Mouse (Mus musculus) brown adipose tissue, adult 24 weeks (tissue): ENCODE measurements around the gene Uhrf2. TPM values are rescaled to one million over a fixed set of nuclear protein-coding genes. Genes with fewer than 3 reads are reported as not detected.

ENCODE experiments used
- H3K27ac ChIP-seq: fragments of 200-500 bp; replicated peaks from 2 replicates; pipeline ENCODE4 v1.5.1; 2012; ENCODE audit warnings: low read depth, mild to moderate bottlenecking, low read length
- H3K4me1 ChIP-seq: fragments of 200-500 bp; 2 replicates; pipeline ENCODE4 v1.6.1; 2012; ENCODE audit warnings: low read length, mixed read lengths; ENCODE audit not compliant: control insufficient read depth, insufficient read depth, insufficient read length
- H3K4me3 ChIP-seq: fragments of 200-500 bp; 2 replicates; pipeline ENCODE4 v1.5.1; 2012; ENCODE audit warnings: low read depth, mild to moderate bottlenecking, low read length, moderate library complexity; ENCODE audit not compliant: insufficient read depth
- polyA plus RNA-seq: library from polyadenylated mRNA; stranded (reverse); fragments of >200 nt; gene quantifications from 2 replicates; pipeline ENCODE4 v1.2.4, GENCODE M21; 2012; ENCODE audit not compliant: missing spikeins, insufficient read depth, insufficient read length

The Uhrf2 gene
- polyA plus RNA-seq, 1 experiment = 13.2 TPM

DNA sequence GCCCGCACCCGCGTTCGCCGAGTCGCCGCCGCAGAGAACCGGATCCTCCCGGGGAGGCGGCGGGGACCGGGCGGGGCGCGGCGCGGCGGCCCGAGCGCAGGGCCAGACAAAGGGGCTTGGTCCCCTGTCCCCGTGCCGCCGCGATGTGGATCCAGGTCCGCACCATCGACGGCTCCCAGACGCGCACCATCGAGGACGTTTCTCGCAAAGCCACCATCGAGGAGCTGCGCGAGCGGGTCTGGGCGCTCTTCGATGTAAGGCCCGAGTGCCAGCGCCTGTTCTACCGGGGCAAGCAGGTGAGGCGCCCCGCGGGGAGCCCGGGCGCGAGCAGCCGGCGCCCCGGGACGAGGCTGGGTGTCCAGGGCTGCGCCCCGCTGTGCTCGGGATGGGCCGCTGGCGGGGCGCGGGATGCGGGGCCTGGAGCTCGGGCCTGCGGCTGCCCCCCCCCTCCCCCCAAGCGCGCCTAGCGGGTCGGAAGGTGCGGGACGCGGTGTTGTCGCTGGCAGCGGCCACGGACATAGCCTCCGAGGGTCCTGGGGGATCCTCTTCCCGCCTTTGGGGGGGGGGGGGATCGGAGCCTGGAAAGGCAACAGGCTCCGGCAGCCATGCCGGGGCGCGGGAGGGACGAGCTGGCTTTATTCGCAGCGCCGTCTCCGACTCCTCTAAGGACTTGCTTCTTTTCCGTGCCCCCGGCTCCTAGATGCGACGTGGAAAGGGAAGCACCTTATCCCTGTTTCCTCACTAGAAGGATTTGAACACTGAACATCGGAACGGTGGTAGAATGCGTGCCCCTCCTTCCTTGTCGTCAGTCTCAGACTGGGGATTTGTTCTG is 539 bp downstream of the Uhrf2 start:
- Histone ChIP-seq H3K4me1 (peaks cover 11% of the 10 kb centered on the region; the same call in 1 of the 2 replicates), H3K27ac (peak overlapping the region; percentile 83), H3K4me3 (peak overlapping the region; percentile 99)

DNA sequence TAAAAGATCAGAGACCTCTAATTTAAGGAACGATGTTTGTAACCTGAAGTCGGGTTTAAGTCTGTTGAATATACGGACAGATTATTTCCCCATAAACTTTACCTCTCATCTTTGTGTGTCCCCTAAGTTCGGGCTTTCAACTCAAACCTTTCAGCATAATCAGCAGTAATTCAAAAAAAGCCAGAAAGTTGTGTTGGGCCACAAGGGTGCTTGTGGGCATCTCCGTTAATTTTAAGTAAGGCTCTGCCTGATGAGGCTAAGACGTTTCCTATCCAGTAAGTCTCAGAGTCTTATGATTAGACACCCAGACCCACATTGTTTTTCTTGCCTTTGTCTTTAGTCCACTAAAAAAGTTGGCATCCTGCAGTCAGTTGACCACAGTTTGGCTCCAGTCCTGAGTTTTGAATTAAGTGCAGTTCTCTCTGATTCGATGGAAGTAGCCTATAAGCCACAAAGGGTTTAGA is 1.2 kb downstream of the Uhrf2 start:
- Histone ChIP-seq H3K4me1 (peaks cover 14% of the 10 kb centered on the region; the same call in 1 of the 2 replicates), H3K27ac (peak overlapping the region; percentile 83), H3K4me3 (peak overlapping the region; percentile 99)

- no peak overlapping the region for H3K27ac ChIP-seq
- H3K4me1 ChIP-seq = peaks cover 16% of the 10 kb centered on the region; the same call in 1 of the 2 replicates
- no peak overlapping the region for H3K4me3 ChIP-seq
These were observed 1.9 kb downstream of the Uhrf2 start for GRCm38 (mm10) chr19:30032206-30032605.

GRCm38 (mm10) chr19:30035361-30035760 is 5.0 kb downstream of the Uhrf2 start:
- Histone ChIP-seq H3K4me3 (no peak overlapping the region), H3K4me1 (peaks cover 14% of the 10 kb centered on the region), H3K27ac (no peak overlapping the region)

GRCm38 (mm10) chr19:30043691-30044090 is 13.4 kb downstream of the Uhrf2 start:
- Histone ChIP-seq H3K4me1 (no peaks in the 10 kb centered on the region), H3K4me3 (no peak overlapping the region), H3K27ac (no peak overlapping the region)

DNA sequence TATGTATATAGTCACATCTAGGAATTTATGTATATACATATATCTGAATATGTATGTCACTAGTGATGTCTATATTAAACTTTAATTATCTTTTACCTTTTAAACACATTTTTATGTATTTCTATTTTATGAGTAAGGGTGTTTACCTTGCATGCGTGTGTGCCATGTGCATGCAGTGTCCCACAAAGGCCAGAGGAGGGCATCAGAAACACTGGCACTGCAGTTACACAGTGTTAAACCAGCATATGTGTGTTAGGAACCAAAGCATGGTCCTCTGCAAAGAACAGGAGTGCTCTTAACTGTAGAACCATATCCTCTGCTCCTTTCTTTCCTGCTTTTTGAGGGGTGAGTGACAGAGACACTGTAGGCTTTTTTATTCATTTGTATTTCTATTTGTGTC is 14.3 kb downstream of the Uhrf2 start:
- no peak overlapping the region for H3K27ac ChIP-seq
- H3K4me1 ChIP-seq = no peaks in the 10 kb centered on the region
- H3K4me3 ChIP-seq = no peak overlapping the region

GRCm38 (mm10) chr19:30045857-30046256 is 15.5 kb downstream of the Uhrf2 start:
- H3K27ac ChIP-seq = no peak overlapping the region
- H3K4me3 ChIP-seq = no peak overlapping the region
- no peaks in the 10 kb centered on the region; the same call in 1 of the 2 replicates for H3K4me1 ChIP-seq

- no peak overlapping the region for H3K4me3 ChIP-seq
- no peaks in the 10 kb centered on the region; the same call in 1 of the 2 replicates for H3K4me1 ChIP-seq
- no peak overlapping the region for H3K27ac ChIP-seq
These were observed 20.3 kb downstream of the Uhrf2 start for GRCm38 (mm10) chr19:30050584-30050983.

- H3K4me3 ChIP-seq = no peak overlapping the region
- H3K27ac ChIP-seq = no peak overlapping the region
- H3K4me1 ChIP-seq = no peaks in the 10 kb centered on the region; the same call in 1 of the 2 replicates
These were observed 21.2 kb downstream of the Uhrf2 start for GRCm38 (mm10) chr19:30051479-30051878.

- no peaks in the 10 kb centered on the region; the same call in 1 of the 2 replicates for H3K4me1 ChIP-seq
- no peak overlapping the region for H3K27ac ChIP-seq
- no peak overlapping the region for H3K4me3 ChIP-seq
These were observed 23.9 kb downstream of the Uhrf2 start for GRCm38 (mm10) chr19:30054218-30054617.

- Histone ChIP-seq H3K4me1 (no peaks in the 10 kb centered on the region; the same call in 1 of the 2 replicates), H3K4me3 (no peak overlapping the region), H3K27ac (no peak overlapping the region)
These were observed 35.5 kb downstream of the Uhrf2 start for GRCm38 (mm10) chr19:30065797-30066196.

GRCm38 (mm10) chr19:30090163-30090562 is 59.9 kb downstream of the Uhrf2 start:
- no peak overlapping the region for H3K4me3 ChIP-seq
- H3K27ac ChIP-seq = no peak overlapping the region
- no peaks in the 10 kb centered on the region for H3K4me1 ChIP-seq

DNA sequence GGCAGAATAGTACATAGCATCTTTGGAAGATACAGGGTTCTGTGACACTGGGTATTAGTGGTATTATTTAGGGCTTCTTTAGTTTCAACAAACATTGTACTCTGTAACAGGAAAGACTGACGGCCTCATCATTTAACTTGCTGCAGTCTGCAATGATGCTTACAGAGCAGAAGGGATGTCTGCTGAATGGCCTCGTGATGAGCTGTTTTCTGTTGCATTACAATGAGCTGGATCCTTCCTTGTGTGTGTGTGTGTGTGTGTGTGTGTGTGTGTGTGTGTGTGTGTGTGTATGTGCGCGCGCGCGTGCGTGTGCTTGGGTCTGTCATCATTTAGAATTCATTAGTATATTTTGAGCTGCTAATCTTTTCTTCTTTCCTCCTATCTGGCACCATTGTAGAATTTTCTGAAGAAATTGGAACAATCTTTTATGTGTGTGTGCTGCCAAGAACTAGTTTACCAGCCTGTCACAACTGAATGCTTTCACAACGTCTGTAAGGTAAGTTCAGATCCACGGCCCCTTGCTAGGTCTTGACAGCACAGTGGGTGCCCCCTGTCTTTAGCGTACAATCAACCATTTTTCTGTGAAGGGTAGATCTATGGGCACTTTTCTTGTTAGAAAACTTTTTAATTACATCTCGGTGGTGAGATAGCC is 61.5 kb downstream of the Uhrf2 start:
- H3K4me1 ChIP-seq = no peaks in the 10 kb centered on the region
- H3K4me3 ChIP-seq = no peak overlapping the region
- H3K27ac ChIP-seq = no peak overlapping the region

- H3K4me3 ChIP-seq = no peak overlapping the region
- no peaks in the 10 kb centered on the region for H3K4me1 ChIP-seq
- no peak overlapping the region; the same call in 1 of the 2 replicates for H3K27ac ChIP-seq
These were observed 65.9 kb downstream of the Uhrf2 start for GRCm38 (mm10) chr19:30096186-30096585.

DNA sequence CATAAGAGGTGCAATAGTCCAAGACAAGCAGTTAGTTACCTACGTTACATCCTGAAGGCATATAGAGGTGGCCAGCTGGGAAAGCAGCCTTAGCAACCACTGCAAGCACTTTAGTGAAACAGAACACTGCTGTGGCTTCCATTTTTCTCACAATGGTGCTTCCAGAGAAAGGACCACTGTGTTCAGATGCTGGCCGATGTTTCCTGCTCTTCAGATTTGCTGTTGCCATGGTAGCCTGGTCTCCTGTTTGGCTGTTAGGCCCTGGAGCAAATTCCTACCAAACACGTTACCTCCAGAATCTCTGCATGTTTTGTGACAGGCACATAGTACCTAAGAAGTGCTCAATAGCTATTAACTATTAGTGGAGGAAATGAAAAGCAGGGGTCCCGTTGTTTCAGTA is 66.7 kb downstream of the Uhrf2 start:
- Histone ChIP-seq H3K27ac (no peak overlapping the region), H3K4me3 (no peak overlapping the region), H3K4me1 (no peaks in the 10 kb centered on the region)
